15 mouse cellular contexts compared by ENCODE assay signal in the genomic region with DNA sequence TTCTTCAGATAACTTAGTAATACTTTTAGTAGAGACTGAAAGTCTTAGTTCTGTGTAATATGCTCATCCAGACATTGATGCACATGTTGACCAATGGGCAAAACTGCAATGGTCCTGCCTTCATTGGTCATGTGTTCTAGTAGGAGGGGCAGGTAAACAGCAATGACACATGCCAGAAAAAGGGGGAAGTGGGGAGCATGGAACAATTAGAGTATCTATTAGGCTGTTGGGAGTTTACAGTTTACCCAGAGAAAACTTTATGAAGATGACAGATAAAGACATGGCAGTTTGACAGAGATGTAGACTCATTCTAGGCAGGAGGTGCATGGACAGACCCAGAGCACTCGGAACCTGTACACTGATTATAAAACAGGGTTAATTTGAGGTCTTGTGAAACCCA.
"Had no signal": no experiment of that assay in that cellular context is flagged by ENCODE, and none has a peak within 500 bp of the region (broad histone marks: within the 10 kb centered on the region; RNA-seq: fewer than 3 reads in every experiment).

No protein-coding gene starts in this region.

- H3K4me1 ChIP-seq: limb, embryonic 10.5 days; lung, embryonic 15.5 days; stomach, embryonic 15.5 days had no signal

- DNase-seq: kidney, adult 9 months; kidney, postnatal 4 days; lung, postnatal 14 days; midbrain, embryonic 14.5 days; right cerebral cortex, postnatal 14 days; thymus, postnatal 4 days had no signal

- ATAC-seq: intestine, postnatal 0 days had no signal

- H3K4me3 ChIP-seq: limb, embryonic 10.5 days; lung, embryonic 15.5 days; midbrain, embryonic 10.5 days; neural tube, embryonic 13.5 days; stomach, embryonic 15.5 days had no signal

- H3K27me3 ChIP-seq: lung, embryonic 15.5 days; neural tube, embryonic 13.5 days; stomach, embryonic 15.5 days had no signal

- H3K27ac ChIP-seq: kidney, postnatal 0 days; limb, embryonic 10.5 days; lung, embryonic 15.5 days; macrophage; midbrain, embryonic 10.5 days; neural tube, embryonic 13.5 days; stomach, embryonic 15.5 days had no signal

- H3K4me2 ChIP-seq: liver, embryonic 11.5 days; lung, embryonic 15.5 days; neural tube, embryonic 13.5 days; stomach, embryonic 15.5 days had no signal

- H3K9ac ChIP-seq: lung, embryonic 15.5 days; neural tube, embryonic 13.5 days; stomach, embryonic 15.5 days had no signal

- H3K9me3 ChIP-seq: limb, embryonic 10.5 days; lung, embryonic 15.5 days; midbrain, embryonic 10.5 days; neural tube, embryonic 13.5 days; stomach, embryonic 15.5 days had no signal

- H3K36me3 ChIP-seq: lung, embryonic 15.5 days; neural tube, embryonic 13.5 days; stomach, embryonic 15.5 days had no signal
